Mouse (Mus musculus): ENCODE data around the gene Tjap1. TPM values are rescaled to one million over a fixed set of nuclear protein-coding genes. Genes with fewer than 3 reads are reported as not detected.

Gene Tjap1
- 11.3 and 14.6 TPM in 2 replicates for total RNA-seq (2017)

DNA sequence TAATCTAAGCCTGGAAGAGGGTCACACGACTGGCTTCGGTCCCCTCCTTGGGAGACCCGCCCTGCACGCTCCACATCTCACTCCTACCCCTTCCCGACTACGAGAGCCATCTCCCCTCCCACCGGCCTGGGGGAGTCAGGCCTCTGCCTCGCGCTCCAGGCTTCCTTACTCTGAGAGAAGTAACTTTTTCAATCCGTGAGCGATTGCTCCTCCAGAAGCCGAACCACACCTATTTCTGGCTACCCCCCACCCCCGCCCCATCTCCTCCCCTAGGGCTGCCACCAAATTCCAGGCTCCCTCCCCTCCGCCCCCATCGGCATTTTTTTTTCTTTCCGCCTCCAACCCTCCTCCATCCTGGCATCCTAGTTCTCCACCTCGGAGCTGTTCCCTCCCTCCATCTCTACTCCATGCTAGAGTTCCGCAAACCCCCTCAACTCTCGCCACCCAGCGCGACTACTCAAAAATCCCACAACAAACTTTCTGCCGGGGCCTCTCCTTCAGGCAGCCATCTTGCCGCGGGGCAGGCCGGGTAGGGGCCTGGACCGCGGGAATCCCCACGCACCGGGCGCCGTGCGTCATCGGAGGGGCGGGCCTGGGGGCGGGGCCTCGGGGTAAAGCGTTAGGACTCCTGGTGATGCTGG lies at the start of gene Tjap1:
Gene Tjap1, minus strand, starts transcription at position 544 of the 641 bp plus-strand sequence.
- peak; percentile 93 for ATAC-seq (replicated peaks; ENCODE audit: low read depth, poor library complexity, severe bottlenecking)

GRCm38 (mm10) chr17:46328723-46329122 lies 45.9 kb upstream of the Tjap1 start:
- ATAC-seq (replicated peaks; ENCODE audit: low read depth, poor library complexity, severe bottlenecking), result no peak

- peak; percentile 98 for ATAC-seq (replicated peaks; ENCODE audit: low read depth, poor library complexity, severe bottlenecking)
Observed at GRCm38 (mm10) chr17:46327906-46328534, 45.2 kb upstream of the Tjap1 start, which contains the start of gene Abcc10. Gene Abcc10 (minus strand): TSS chr17:46328352.

DNA sequence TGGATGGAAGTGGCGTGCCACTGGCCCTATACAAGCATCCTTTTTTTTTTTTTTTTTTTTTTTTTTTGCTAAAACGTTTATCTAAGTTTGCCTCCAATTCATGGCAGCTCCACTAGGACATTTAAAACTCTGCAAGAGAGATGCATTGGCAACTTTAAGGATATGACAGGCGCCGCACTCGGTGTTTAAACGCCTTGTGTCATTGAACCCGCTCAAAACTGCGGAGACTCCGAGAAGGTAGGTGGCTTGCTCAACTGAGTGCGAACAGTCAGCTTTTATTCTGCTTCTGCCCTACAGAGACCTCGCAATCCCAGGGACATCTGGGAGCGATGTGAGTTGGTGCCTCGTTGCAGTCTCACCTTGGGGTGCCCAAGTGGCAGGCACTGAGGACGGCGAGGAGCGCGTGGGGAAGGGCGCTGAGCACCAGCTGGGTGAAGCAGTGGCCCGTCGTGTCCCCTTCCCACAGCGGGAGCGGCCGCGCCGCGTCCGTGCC lies 44.6 kb upstream of the Tjap1 start:
- ATAC-seq (replicated peaks; ENCODE audit: low read depth, poor library complexity, severe bottlenecking), result no peak

DNA sequence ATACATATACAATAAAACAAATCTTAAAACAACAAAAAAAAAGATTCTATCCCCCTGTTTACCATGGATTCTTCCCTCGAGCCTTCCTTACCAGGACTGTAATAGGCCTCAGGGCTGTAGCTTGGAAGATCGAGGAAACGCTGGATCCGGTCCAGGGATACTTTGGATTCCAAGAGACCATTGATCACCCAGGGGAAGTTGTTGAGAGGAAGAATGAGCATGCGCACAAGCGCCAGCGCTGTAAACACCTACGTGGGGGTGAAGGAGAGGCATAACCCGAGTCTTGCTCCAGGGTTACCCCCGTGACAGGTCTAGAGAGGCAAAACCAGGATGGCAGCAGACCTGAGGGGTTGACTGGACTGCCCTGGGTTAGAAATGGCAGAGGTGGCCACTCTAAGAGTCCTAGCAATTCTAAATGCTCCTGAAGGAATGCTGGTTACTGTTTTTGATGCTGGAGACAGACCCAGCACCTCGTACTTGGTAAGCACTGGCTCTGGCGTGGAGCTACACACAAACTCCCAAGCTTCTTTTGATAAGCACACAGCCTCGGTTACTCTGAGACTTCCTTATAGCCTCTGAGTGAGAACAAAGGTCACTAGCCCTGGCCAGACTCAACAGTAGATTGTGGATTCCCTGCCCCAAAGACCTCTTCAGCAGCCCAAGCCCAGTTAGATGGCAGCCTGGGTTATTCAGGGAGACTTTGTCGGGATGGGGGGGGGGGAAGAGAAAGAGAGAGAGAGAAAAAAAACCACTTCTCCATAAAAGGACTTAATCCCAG lies 39.4 kb upstream of the Tjap1 start:
- ATAC-seq (replicated peaks; ENCODE audit: low read depth, poor library complexity, severe bottlenecking), result no peak

DNA sequence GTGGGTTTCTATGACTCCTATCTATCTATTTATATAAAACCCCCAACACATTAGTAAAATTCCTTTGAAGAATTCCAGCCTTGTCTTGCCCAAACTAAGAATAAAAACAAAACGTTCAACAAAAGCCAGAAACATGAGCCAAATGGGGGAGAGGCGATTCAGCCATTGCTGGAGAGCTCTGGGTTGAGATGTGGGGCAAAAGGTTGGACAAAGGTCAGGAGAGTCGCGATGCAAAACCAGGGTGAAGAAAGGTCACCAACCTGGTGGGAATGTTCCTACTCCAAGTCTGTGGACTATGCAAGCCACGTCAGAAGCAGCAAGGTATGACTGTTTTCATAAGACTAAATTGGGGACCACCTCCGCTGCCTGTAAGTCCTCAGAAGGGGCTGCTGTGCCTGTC lies 37.7 kb upstream of the Tjap1 start:
- ATAC-seq (replicated peaks; ENCODE audit: low read depth, poor library complexity, severe bottlenecking), result no peak

GRCm38 (mm10) chr17:46315813-46316212 lies 33.0 kb upstream of the Tjap1 start:
- ATAC-seq (replicated peaks; ENCODE audit: low read depth, poor library complexity, severe bottlenecking), result no peak

- no peak for ATAC-seq (replicated peaks; ENCODE audit: low read depth, poor library complexity, severe bottlenecking)
Observed at GRCm38 (mm10) chr17:46313135-46313715, 30.4 kb upstream of the Tjap1 start.

DNA sequence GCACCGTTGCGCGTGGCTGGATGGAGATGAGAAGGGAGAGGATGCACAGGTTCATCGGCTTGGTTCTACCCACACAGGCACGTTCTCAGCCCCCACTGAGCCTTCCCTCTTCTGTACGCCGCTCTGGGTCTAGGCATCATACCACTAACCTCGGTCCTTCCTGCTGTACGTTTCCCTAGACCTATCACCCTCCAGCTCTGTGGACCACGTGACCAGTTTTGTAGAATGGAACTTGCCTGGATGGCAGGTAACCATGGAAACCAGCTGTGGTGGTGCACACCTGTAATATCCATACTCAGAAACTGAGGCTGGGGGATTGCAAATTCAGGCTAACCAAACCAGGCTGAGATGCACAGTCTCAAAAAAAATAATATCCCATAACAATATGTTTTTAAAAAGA lies 27.7 kb upstream of the Tjap1 start:
- no peak for ATAC-seq (replicated peaks; ENCODE audit: low read depth, poor library complexity, severe bottlenecking)

GRCm38 (mm10) chr17:46309835-46310234 lies 27.0 kb upstream of the Tjap1 start:
- ATAC-seq (replicated peaks; ENCODE audit: low read depth, poor library complexity, severe bottlenecking), result no peak

DNA sequence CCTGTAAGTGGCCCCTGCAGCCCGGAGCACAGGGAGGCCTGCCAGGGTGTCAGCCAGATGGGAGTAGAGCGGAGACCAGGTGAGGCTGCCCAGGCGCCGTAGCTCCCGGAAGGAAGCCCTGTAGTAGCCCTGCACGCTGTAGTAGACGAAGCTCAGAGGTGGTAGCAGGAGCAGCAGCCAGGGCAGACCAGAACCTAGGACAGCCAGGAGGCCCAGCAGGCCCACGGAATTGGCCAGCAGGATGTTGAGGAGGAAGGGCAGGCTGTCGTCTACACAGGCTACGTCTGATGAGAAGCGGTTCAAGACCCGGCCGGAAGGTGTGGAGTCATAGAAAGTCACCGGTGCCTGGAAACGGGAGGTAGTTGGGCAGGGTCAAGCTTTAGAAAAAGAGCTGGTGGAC lies 24.1 kb upstream of the Tjap1 start:
- ATAC-seq (replicated peaks; ENCODE audit: low read depth, poor library complexity, severe bottlenecking), result no peak

DNA sequence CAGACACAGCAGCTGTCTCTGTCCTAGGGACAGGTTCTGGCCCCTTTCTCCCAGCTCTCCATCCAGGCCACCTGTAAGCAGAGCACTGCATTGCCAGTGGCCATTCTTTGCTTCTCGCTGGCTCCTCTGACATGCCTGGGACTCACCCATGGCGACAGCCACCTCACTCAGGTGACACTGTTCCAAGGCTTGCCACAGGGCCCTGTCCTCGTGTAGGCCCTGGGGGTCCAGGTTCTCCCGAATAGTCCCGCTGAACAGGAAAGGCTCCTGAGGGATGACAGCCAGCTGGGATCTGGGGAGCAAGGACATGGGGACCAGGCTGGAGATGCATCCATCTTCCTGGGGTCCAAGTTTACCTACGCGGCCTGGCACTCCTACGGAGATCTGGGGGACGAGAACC lies 21.4 kb upstream of the Tjap1 start:
- no peak for ATAC-seq (replicated peaks; ENCODE audit: low read depth, poor library complexity, severe bottlenecking)

DNA sequence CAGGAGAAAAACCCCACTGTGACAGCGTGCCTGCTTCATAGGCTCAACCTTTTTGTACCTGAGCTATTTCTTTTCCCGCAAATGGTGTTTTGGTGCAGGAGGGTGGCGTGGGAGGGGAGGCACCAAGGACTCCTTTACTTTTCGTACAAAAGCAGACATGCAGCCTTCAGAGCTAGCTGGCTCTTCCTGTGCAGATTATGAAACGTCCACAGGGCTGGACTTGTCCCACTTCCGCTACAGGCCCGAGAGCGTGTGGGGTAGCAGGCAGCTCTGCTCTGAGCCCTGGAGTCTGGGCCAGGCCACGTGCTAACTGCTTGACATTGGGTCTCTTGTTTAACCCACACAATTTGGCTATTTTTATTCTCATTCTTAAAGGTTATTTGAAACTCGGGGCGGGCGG lies 19.1 kb upstream of the Tjap1 start:
- no peak for ATAC-seq (replicated peaks; ENCODE audit: low read depth, poor library complexity, severe bottlenecking)

GRCm38 (mm10) chr17:46298220-46298913 lies 15.5 kb upstream of the Tjap1 start:
- peak; percentile 82 for ATAC-seq (replicated peaks; ENCODE audit: low read depth, poor library complexity, severe bottlenecking)

DNA sequence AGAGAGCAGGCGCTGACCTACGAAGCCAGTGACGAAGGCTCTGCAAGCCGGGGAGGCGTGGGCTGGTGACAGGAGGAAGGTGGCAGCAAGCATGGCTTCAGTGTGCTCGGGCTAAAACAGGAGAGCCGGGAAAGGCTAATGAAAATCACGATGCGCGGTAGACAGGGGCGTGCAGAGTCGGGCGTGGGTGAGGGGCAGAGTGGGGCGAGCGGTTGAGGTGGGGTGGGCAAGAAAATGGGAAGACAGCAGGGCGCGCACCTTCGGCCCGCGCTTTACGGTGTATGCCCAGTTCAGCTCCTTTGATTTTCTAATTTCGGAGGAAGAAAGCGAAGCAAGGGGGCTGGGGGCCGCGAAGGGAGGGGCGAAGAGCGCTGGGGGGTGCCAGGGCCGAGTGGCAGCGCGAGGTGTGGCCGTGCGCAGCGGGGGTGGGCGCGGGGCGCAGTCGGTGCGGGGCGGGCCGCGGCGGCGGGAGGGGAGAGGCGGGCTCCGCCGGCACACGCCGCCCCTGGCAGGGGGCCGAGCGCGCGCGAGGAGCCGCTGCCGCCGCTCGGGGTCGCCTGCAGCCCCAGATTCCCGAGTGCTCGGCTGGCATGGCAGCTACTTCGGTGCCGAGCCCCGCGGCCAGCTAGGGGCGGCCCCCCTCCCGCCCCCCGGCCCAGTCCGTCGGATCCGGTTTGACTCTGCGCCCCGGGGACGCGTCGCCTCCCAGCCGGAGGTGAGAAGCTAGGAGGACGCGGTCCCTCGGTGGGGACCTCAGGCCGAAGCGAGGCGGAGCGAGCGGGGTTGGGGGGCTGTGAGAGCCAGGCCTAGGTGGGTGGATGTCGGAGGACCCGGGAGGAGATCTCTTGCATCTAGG lies 14.8 kb upstream of the Tjap1 start, which contains the start of gene Dlk2:
Gene Dlk2, plus strand, starts transcription at position 58 of the 856 bp plus-strand sequence.
- ATAC-seq (replicated peaks; ENCODE audit: low read depth, poor library complexity, severe bottlenecking), result 0 out of 2 replicates have a peak, but pooled peaks have one; percentile 22

- no peak for ATAC-seq (replicated peaks; ENCODE audit: low read depth, poor library complexity, severe bottlenecking)
Observed at GRCm38 (mm10) chr17:46297028-46297363, 14.2 kb upstream of the Tjap1 start.

DNA sequence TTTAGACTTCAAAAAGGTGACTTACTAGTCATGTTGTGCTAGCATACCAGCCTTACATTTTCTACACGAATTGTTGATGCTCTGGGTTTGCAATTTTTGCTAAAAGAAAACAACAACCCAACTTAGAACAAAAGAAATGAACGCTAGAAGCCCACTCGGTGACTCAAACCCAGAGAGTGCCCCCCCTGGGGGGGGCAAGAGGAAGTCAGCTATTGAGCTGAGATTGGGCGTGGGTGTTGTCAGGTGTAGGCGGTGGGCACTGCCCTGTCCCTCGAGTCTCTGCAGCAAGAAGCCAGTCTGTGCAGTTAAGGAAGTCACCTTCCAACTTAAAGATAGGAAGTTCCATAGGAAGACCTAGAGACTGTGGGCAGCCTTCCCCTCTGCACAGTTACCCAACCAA lies 13.8 kb upstream of the Tjap1 start:
- ATAC-seq (replicated peaks; ENCODE audit: low read depth, poor library complexity, severe bottlenecking), result no peak

DNA sequence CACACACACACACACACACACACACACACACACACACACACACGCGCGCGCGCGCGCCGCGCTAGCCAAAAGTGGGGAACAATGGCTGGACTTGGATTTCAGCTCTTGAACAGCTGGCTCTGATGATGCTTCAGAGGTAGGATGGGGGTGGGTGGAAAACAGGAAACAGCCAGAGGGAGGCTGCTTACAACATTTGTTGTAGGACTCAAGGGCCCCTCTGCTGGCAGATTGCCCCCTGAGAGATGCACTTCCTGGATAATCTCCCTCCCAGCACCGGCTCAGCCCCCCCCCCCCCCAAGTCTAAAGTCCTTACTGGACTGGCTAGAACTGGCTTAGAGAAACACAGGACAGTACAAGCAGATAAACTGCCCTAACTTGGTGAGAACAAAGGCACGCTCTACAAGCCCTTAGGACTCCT lies 4.9 kb upstream of the Tjap1 start:
- no peak for ATAC-seq (replicated peaks; ENCODE audit: low read depth, poor library complexity, severe bottlenecking)

DNA sequence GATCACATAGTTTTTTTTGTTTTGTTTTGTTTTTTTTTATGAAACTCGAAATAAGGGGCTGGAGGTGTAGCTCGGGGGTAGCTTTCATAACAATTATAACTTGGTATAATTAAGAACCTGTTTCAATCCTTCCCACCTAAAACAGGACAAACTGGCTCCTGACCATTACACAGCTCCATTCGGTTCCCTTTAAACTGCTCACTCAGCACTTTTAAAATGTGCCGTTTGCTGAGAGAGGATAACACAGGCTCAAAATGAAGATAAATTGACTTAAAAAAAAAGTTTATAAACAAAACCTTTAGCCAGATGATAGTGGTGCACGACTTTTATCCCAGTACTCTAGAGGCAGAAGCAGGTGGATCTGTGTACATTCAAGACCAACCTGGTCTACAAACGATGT lies 2.6 kb upstream of the Tjap1 start:
- no peak for ATAC-seq (replicated peaks; ENCODE audit: low read depth, poor library complexity, severe bottlenecking)

Measured in common myeloid progenitor, adult 5-6 weeks (primary cell).